Mouse (Mus musculus) activated CD4-positive, CD25-positive, alpha-beta regulatory T cell (primary cell): Measurements from ENCODE around the gene Slc30a3. TPM values are rescaled to one million over a fixed set of nuclear protein-coding genes. Genes with fewer than 3 reads are reported as not detected.

Experiments used
- polyA plus RNA-seq, 2 experiments: library from polyadenylated mRNA; unstranded; fragments of 100-300 nt; shearing (Covaris generic); gene quantifications; one replicate each; pipeline ENCODE4 v1.2.1; 2017

The Slc30a3 gene
- not detected for polyA plus RNA-seq

GRCm38 (mm10) chr5:31108000-31108490, at the start of gene Slc30a3:
Gene Slc30a3 (minus strand): TSS chr5:31108237.

GRCm38 (mm10) chr5:31154152-31154553, 46.1 kb upstream of the Slc30a3 start, which contains the start of gene Mpv17:
Gene Mpv17 (minus strand): TSS chr5:31154251.

GRCm38 (mm10) chr5:31138241-31138967, 30.4 kb upstream of the Slc30a3 start, which contains the start of gene Ucn:
Gene Ucn (minus strand): TSS chr5:31138829.

GRCm38 (mm10) chr5:31116354-31116753, 8.3 kb upstream of the Slc30a3 start, which contains the start of gene Trim54:
Gene Trim54 (plus strand): TSS chr5:31116712.

GRCm38 (mm10) chr5:31105814-31106335, 2.2 kb downstream of the Slc30a3 start, which contains the start of gene Dnajc5g:
Gene Dnajc5g (plus strand): TSS chr5:31106285.

GRCm38 (mm10) chr5:31054261-31055215, 53.5 kb downstream of the Slc30a3 start, which contains the start of gene Cad:
Gene Cad (plus strand): TSS chr5:31054780.

GRCm38 (mm10) chr5:31048763-31049641, 59.0 kb downstream of the Slc30a3 start, which contains the start of gene Slc5a6:
Gene Slc5a6 (minus strand): TSS chr5:31048924.

GRCm38 (mm10) chr5:31047848-31048762, 59.9 kb downstream of the Slc30a3 start, which contains the start of gene Atraid:
Gene Atraid (plus strand): TSS chr5:31048312.

Other genes with a start within 250 kb of the Slc30a3 start
- gene Tmem214, start 240.2 kb downstream of the Slc30a3 start, polyA plus RNA-seq, result 10 to 100 TPM; 40.8 to 58.5 TPM
- gene Agbl5, start 219.5 kb downstream of the Slc30a3 start, polyA plus RNA-seq, result 10 to 100 TPM; 14.0 to 15.8 TPM
- gene Ost4, start 200.4 kb downstream of the Slc30a3 start, polyA plus RNA-seq, result 100 to 1,000 TPM; 254 to 259 TPM
- gene Emilin1, start 194.8 kb downstream of the Slc30a3 start, polyA plus RNA-seq, result 10 to 100 TPM in 1 of 2 experiments, 1 to 10 TPM in 1; 2.9 to 10.4 TPM
- 10 to 100 TPM; 14.9 to 29.3 TPM for gene Khk, start 186.8 kb downstream of the Slc30a3 start, polyA plus RNA-seq
- under 1 TPM in 1 of 2 experiments, not detected in 1; 0.34 TPM for gene Cgref1, start 162.6 kb downstream of the Slc30a3 start, polyA plus RNA-seq
- 100 to 1,000 TPM; 163 to 180 TPM for gene Preb, start 147.9 kb downstream of the Slc30a3 start, polyA plus RNA-seq
- gene Tcf23, start 139.6 kb downstream of the Slc30a3 start, polyA plus RNA-seq, result not detected
- gene Atraid, start 59.9 kb downstream of the Slc30a3 start, polyA plus RNA-seq, result 100 to 1,000 TPM in 1 of 2 experiments, 10 to 100 TPM in 1; 84.2 to 138 TPM
- gene Slc5a6, start 59.3 kb downstream of the Slc30a3 start, polyA plus RNA-seq, result 1 to 10 TPM; 4.7 to 6.5 TPM
- 10 to 100 TPM; 11.3 to 17.1 TPM for gene Cad, start 53.5 kb downstream of the Slc30a3 start, polyA plus RNA-seq
- under 1 TPM in 1 of 2 experiments, not detected in 1; 0.15 TPM for gene Dnajc5g, start 2.0 kb downstream of the Slc30a3 start, polyA plus RNA-seq
- gene Trim54, start 8.5 kb upstream of the Slc30a3 start, polyA plus RNA-seq, result not detected
- gene Ucn, start 30.6 kb upstream of the Slc30a3 start, polyA plus RNA-seq, result not detected
- gene Mpv17, start 46.0 kb upstream of the Slc30a3 start, polyA plus RNA-seq, result 10 to 100 TPM; 27.4 to 29.4 TPM
- 1 to 10 TPM in 1 of 2 experiments, under 1 TPM in 1; 0.49 to 1.0 TPM for gene Gm29609, start 71.7 kb upstream of the Slc30a3 start, polyA plus RNA-seq
- 10 to 100 TPM; 76.8 to 79.6 TPM for gene Gtf3c2, start 71.9 kb upstream of the Slc30a3 start, polyA plus RNA-seq
- 100 to 1,000 TPM; 114 to 130 TPM for gene Snx17, start 85.0 kb upstream of the Slc30a3 start, polyA plus RNA-seq
- gene Eif2b4, start 85.2 kb upstream of the Slc30a3 start, polyA plus RNA-seq, result 10 to 100 TPM; 64.5 to 68.8 TPM
- 10 to 100 TPM; 20.9 to 23.3 TPM for gene Zfp513, start 94.1 kb upstream of the Slc30a3 start, polyA plus RNA-seq
- gene Ppm1g, start 112.5 kb upstream of the Slc30a3 start, polyA plus RNA-seq, result 100 to 1,000 TPM; 141 to 145 TPM
- gene Nrbp1, start 132.6 kb upstream of the Slc30a3 start, polyA plus RNA-seq, result 100 to 1,000 TPM; 167 to 175 TPM
- under 1 TPM; 0.33 to 0.61 TPM for gene Gm9970, start 133.0 kb upstream of the Slc30a3 start, polyA plus RNA-seq
- 10 to 100 TPM; 36.3 to 71.9 TPM for gene Krtcap3, start 143.5 kb upstream of the Slc30a3 start, polyA plus RNA-seq
- gene Ift172, start 182.9 kb upstream of the Slc30a3 start, polyA plus RNA-seq, result 1 to 10 TPM; 3.4 to 5.1 TPM
- gene Fndc4, start 187.8 kb upstream of the Slc30a3 start, polyA plus RNA-seq, result under 1 TPM in 1 of 2 experiments, not detected in 1; 0.41 TPM
- under 1 TPM in 1 of 2 experiments, not detected in 1; 0.55 TPM for gene Gckr, start 189.2 kb upstream of the Slc30a3 start, polyA plus RNA-seq